Mouse (Mus musculus) cerebellum, adult 9-10 months (tissue): ENCODE measurements at regions not wholly inside any gene's neighbourhood (a gene's known extent, or its start where the extent isn't known, plus 50 kb on each side); places are given as distances from the start of the nearest gene placed in this dataset.

Experiments
- DNase-seq: peaks from one replicate; pipeline ENCODE4 v3.0.0; 2022

DNA sequence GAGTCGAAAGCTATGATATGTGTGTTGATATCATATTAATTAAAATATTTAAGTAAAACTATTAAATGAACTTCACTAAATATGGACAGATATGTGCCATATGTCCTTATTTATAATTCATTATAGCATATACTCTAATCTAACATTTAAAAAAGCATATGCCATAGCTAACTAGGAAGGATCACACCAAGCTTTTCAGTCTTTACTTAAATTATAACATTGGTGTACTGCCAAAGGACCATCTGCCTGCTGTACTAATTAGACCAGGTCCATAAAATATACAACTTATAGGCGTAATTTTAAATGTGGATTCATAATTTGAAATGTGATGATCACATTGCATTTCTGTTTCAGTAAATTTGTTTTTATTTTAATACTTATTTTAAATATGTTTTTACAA, 651.9 kb upstream of the Klhl1 start:
- DNase-seq, result no peak

DNA sequence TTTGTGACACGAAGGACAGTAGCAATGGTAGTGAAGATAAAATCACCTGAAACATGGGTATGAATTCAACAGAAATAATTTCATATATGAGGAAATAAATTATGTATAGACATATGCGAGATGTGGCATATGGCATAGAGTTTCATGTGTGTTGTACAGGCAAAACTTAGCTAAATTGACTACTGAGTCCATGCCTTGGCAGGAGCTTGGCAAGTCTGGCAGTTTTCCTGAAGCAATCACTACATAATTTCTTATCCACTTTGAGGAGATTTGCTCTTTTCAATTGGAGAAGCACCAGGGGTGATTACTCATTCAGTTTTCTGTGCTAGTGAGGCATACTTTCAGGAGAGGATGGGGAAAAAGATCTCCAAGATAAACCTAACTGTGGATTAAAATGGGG, 646.9 kb upstream of the Klhl1 start:
- DNase-seq, result no peak

DNA sequence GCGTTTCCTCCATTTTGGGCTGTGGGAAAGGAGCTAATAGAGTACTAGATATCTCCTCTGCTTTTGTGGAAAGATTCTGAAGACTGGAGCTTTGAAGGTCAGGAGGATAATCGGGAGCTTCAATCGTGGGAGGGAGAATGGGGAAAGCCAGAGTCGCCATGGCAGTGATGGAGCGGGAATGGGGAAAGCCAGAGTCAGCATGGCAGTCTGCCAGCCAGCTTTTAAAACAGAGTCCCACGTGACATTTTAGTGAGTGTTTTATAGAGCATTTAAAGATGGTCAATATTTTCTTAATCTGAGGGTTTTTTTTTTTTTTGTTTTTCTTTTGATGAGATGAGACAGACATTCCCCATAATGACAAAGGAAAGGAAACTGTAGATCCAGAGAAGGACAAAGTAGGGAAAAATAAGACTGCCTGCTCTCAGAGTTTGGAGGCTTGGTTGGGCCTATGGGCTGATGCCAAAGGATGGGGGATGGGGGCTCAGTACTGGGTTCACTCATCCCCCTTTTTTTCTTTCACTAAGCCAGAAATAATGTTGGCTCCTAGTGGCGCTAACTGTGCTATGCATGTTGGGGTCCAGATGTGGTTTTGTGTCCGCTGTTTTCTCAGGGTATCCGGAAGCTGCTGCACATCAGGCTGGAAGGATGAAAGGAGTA, 630.2 kb upstream of the Klhl1 start:
- DNase-seq, result no peak

DNA sequence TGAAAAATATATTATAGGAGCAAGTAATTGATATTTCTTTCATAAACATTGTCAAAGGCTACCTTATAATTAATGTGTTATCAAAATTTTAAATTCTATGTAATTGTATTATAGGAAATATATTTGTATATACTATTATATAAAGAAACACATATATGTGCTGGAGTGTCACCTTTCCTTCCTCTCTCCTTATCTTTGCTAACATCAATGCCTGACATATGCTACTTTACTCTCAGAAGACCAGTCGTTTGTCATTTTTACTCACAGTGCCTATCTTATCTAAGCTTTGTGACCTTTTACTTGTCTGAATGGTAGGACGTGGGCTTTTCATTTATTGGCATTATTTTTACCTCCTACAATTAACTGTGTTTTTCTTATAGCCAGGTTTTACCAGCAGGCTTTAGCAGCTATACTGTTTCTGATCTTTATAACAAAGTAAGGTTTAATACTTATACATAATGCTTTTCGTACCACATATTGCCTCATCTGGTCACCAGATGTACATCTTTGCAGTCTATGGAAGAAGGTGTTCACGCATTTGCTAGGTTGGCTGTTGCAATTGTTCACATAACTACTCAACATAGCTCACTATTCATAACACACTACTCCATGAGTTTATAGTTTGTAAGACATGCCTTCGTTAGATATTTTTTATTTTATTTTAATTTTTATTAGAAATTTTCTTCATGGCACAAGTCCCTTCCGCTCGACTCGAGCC, 597.2 kb upstream of the Klhl1 start:
- DNase-seq, result no peak

DNA sequence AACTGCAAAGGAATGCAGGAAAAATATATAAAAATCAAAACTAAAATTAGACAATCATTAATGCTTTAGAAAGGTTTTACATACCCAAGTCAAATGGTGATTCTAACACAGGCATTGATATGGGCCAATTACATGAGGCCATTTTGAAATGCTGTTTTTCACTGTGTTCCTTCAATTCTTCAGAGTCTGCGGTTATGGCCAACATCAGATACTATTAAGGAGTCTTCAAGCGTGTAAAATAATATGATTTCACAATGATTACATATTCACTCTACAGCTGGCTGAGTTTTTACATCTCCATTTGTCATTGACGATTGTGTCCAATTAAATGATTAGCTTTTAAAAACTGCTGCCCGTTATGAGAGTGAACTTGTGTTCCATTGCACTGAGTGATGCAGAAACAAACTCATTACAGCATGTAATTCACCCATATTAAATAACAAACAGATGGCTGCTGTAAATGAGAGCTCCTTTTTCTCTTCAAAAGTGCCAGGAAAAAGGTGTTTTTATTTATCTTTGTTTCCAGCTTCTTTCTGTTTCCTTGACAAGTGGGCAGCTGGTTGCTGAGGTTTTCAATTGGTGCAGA, 582.3 kb upstream of the Klhl1 start:
- DNase-seq, result no peak

DNA sequence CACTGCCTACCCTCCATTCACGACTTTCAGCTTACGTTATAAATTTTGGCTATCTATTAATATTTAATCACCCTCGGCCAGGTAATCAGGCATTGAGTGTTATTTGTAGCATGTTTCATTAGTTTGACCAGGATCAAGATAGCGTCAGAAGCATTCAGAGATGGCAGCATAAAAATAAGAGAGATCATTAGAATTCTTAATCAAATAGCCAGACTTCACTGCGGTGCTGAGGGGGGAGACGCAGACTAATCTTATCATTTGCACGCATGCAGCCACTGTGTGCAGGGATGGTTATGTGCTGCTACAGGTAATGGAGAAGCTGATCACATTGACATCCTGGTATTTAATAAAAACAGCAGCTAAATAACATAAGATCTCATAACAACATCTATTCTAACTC, 574.5 kb upstream of the Klhl1 start:
- no peak for DNase-seq

DNA sequence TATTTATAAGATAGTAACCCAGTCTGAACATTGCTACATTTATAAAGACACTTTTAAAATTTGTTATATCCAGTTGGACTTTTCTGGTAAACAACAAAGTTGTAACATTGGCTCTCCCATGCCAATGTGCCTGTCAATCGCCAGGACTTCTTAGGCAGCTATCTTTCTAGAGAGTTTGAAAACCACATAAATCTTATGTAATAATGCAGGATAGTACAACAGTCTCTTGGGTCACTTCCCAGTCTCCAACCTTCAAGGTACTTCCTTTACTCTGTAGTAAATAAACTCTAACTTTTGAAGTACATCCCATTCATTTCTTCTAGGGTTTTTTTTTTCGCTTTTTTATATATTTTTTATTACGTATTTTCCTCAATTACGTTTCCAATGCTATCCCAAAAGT, 570.0 kb upstream of the Klhl1 start:
- no peak for DNase-seq

DNA sequence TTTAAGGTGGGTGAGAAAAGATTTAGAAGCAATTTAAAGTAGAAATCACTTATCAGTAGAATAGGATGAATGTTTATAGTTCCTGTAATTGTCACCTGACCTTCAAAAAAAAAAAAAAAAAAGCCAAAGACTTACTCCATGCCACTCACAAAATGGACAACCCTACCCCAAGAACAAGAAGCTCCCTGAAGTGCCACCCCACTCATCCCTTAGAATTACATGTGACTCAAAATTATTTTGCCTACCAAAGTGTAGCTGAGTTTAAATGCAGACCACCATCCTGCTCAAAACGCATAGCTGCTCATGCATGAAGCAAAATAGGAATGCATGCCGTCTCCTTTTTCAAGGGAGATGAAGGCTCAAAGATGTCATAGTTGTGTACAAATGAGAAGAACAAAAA, 568.4 kb upstream of the Klhl1 start:
- no peak for DNase-seq

DNA sequence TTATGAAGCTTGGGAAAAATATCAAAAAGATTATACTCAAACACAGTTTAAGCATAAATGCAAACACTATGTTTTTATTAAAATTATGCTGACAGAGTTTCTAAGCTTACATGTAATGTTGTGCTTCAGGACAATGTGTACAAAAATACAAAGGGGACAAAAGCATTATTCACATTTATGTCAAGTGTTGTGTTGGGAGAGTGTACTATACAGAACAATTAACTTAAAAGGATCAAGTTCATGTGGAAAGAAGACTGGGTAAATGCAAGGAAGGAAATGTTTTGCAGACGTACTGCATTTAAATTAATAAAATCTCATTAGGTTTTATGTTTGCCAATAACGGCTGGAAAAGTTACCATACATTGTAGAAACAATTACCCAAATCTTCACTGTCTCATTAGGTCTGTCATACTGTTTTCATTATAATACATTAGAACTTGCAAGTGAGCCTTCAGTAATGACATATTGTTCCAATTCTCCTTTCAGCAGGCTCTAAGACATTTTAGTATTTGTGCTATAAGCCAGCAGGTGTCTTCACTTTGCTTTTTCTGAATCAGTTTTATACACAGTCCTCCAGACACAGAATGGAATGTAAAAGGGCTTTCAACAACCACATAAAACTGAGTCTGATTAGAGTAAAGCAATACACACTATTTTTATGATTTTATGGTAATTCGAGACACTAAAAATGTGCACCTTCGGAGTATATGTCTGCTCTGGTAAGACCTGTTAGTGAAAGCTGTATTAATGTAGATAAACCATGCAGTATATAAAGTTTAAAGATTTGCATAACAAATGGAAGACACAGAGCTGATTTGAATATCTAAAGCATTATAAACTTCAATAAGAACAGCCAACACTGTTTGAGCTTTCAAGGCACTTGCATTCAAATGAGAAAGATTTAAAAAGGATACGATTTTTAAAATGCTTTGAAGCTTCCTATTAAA, 567.7 kb upstream of the Klhl1 start:
- DNase-seq, result no peak

DNA sequence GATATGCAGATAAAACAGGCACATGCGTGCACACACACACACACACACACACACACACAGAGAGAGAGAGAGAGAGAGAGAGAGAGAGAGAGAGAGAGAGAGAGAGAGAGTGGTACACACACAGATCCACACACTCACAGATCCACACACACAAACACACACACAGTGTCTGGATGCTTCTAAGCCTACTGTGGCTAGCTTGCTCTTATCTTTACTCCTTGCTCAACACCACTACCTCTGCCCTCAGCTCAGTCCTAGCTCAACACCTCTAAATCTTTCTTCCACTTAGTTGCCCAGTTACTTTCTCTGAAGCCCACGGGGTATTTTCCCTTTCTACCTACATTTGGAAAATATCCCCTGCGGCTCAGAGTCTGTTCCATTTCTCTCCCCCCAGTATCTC, 555.9 kb upstream of the Klhl1 start:
- DNase-seq, result no peak

DNA sequence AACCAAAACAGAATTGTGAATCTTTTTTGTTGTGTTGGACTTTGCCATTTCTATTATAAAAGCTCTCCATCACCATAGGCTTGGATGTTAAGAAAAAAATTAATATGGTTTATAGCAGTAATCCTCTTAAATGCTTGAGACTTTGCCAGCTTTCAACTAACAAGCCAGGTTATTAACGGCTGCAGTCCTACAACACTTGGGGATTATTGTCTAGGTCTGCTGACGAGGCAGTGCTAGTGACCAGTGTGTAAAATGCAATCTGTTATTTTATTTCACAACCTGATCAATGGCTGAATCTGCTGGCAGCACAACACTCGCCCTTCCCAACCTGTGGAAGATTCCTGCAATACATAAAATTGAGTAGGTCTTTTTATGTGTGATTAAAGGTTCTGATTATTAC, 549.9 kb upstream of the Klhl1 start:
- no peak for DNase-seq

DNA sequence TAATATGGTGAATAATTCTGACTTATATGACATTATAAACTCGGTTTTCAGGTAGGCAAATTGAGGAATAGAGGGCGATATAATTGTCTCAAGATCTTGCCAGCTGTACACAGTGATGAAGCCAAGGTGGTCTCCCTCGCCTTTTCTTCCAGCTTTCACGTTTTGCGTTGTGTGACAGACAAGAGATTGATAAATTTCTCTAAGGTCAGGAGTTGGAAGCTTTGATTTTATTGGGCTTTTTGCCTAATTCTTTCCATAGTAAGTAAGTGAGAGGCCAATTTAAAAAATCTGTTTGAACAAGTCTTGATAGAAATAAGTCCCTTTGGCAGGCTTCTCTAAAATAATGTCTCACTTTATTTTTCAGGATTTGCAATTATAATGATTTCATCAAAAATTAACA, 549.4 kb upstream of the Klhl1 start:
- DNase-seq, result no peak

DNA sequence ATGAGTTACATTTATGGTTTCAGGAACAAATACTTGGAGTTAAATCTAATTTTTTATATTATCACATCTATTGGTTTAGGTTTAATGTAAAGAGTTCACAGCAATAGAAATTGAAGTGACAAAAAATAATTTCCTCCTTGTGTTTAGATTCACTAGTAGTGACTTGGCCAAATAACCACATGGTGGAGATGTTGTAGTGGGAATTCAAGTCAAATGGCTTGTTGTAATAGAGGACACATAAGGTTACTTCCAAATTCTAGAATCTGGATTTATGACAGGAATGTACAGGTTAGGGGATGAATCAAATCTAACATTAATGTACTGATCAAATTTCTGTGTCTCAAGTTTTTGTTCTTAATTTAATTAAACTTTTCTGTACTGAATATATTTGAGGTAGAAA, 526.4 kb upstream of the Klhl1 start:
- no peak for DNase-seq

DNA sequence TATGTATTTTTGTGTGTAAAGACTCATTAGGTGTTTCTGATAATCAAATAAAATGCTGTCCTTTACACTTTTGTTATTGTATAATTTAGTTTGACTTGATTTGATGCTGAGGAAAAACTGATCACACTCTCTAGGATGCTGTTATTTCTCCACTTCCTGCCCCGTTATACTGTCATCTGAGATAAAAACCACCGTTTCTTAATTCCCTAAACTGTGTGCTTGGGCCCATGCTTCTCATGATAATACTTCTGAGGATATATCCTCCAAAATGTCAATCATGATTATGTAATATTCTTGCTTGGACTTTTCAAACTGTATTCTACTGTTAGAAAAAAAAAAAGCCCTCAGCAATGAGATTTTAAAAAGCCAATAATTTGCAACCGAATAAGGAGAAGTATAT, 520.9 kb upstream of the Klhl1 start:
- no peak for DNase-seq

DNA sequence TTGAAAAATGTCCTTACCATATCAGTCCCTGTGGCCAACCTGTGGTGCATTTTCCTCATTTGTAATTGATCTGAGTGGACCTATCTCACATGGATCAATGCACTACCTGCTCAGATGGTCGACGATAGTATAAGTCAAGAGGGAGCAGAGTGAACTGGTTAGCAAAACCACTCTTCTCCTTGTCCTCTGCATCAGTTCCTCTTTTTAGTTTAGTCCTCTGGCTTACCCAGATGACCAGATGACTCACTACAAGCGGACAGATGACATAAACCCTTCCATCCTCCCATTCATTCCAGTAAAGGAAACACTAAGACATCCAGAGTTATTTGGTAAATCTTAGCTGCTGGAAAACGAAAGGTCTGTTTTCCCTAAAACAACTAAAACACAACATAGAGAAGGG, 509.6 kb upstream of the Klhl1 start:
- DNase-seq, result no peak

DNA sequence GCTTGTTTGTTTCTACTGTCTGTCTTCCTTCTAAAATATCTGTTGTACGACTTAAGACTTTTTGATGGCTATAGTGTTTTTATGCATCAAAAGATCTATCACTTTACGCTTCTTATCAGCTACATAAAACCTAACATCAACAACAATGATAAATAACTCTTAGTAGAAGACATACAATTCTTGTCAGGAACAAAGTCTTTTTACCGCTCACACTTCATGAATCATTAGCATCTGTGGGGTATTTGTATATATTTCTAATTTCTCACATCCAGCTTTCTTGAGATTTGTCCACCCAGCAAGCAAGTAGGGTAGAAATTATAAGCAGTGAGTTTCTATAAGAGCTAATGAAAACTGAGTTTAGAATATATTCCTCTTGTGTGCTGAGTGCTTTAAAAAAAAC, 487.4 kb upstream of the Klhl1 start:
- no peak for DNase-seq

DNA sequence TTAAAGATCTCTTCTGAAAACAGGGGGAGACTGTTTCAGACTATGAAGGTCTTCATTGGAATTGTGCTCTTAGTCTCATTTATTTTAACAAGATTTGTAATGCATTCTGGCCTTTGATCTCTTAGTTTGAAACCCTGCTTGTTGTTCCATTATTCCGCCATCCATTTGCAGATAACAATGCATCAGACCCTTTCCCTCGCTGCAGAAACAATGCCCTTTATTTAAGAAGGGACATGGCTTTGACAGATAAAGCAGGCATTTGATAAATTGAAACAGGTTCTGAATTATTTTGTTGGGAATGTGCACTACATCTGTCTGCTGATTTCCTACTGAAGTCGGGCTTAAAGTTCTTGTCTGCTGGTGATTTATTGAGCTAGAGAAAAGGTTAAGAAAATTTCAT, 476.2 kb upstream of the Klhl1 start:
- no peak for DNase-seq

DNA sequence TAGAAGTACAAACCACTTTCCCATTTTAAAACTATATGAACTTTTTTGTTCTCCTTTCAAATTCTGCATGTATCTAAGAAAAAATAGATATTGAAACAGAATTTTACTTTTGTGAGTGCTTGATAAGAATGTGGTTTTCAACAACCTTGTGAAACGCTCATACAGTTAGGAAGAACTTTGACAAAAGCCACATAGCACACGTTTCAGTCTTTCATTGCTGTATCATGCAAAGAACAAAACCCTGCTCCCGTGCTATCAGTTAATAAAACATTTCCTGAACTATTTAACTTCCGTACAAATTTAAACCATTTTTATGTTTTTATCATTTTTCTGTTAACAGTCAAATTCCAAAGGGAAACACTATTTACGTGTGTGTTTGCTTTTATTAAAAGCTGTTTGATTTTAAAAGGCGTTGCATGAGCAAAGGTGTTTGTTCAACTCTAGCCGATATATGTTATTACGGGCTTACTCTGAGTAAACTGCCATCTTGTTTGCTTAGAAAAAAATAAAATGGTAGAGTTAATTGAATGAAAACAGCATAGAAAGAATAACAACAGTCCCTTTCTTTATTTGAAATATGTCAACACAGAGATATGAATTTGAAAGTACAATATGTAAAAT, 471.8 kb upstream of the Klhl1 start:
- DNase-seq, result no peak

DNA sequence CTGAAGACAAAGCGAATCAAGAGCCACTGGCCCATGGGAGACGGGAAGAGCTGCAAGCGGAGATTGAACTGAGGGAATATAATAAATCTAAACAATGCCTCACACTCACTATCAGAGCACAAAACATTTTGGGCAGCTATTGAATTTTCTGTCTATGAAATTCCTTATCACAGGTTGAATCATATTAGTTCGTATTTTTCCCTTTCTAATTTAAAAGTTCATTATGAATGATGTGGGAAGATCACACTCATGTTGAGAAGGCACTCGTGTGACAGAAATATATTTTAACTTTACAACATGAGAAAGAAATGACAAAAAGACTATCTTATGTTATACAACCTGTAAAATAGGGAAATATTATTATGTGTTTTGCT, 444.2 kb upstream of the Klhl1 start:
- DNase-seq, result no peak

DNA sequence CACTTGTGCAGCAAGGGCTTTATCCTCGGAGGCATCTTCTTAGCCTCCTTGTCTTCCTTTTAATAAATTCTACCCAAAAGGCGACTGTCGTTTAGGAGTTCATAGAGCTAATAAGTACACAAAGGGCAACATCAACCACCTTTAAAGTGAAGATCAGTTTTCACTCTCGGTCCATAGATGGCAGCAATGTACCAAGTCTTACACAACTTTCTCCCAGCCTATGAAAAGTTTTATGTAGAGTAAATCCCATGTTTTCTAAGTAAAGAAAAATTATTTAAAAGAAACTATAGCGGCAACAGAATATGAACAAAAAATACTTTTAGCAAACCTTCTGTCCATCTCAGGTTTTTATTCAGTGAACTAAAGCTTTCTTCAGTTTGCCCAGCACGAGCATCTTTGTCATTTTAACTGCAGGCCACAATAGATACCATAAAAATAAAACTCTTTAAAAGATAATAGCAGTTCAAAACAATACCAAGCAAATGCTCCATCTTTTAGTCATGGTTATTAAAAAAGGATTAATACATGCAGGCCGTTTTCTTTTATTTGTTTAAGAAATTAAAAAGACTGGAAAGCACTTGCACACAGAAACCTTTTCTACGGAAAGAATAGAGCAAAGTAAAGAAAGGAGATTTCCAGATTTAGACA, 443.6 kb upstream of the Klhl1 start:
- no peak for DNase-seq

DNA sequence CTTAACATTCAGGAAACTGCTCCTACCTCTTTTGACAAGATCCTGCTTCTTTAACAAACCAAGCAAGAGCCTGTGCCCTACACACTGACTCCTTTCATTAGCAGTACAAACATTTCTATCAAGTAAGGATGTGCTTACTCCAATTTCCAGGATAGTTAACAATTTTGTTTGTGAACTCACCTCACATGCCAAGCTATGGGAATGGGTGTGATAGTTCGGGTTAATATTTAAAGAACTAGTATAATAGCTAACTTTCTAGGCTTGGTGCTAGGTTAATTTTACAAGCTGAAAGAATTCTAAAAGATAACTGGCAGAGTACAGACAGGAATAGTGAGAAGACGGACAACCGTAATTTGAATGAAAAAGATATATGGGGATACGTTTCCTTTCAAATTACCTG, 437.2 kb upstream of the Klhl1 start:
- no peak for DNase-seq

DNA sequence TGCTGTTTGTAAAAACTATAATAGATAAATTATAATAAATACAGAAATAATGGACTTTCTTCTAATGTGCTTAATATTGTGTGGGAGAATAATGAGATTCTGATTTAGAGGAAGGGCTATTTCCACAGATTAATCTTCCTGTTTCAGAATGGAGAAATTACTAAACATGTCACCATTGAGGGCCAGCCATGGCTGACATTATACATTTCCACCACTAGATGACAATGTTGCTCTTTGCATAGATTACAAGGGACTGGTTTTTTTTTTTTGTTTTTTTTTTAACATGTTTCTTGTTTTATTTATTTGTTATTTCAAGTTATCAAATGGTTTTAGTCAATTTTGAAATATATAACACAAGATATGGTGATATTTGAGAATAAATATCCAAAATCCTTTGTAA, 435.6 kb upstream of the Klhl1 start:
- no peak for DNase-seq

DNA sequence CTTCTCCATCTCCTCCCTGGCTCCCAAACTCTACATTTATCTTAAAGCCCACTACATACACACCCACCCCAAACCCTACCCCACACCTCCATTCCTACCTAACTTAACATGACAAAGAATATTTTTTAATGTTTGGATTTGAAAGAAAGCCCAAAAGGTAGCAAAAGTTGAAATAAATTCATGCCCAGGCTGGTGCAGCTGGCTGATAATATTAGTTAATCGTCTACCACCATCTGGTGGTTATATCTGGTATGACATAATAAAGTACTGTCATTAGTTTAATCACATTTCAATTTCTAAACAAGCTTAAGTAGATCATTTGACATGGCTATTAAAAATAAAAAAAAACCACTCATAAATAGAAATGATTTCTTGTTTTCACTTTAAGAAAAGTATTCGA, 389.8 kb upstream of the Klhl1 start:
- peak; percentile 16 for DNase-seq
